Mouse (Mus musculus) midbrain, embryonic 13.5 days (tissue): ENCODE data around the gene Dapk2. TPM values are rescaled to one million over a fixed set of nuclear protein-coding genes. Genes with fewer than 3 reads are reported as not detected.

Experiments used
- ATAC-seq: fragments of 200-750 bp; cut with Nextera tagmentation; 2 replicates; pipeline ENCODE4 v1.8.0; 2017; ENCODE audit warnings: mild to moderate bottlenecking, moderate TSS enrichment, moderate library complexity
- H3K27ac ChIP-seq: fragments of 300-500 bp; sonication (generic); 2 replicates; pipeline ENCODE4 v1.5.1; 2015; ENCODE audit warnings: inconsistent platforms, mild to moderate bottlenecking, moderate library complexity
- H3K27me3 ChIP-seq: fragments of 300-500 bp; sonication (generic); 2 replicates; pipeline ENCODE4 v1.6.1; 2015; ENCODE audit warnings: mild to moderate bottlenecking, inconsistent platforms
- H3K36me3 ChIP-seq: fragments of 300-500 bp; sonication (generic); 2 replicates; pipeline ENCODE4 v1.6.1; 2015; ENCODE audit warnings: mild to moderate bottlenecking, inconsistent platforms
- H3K4me1 ChIP-seq: fragments of 300-500 bp; sonication (generic); replicated peaks from 2 replicates; pipeline ENCODE4 v1.6.1; 2015; ENCODE audit warnings: inconsistent platforms
- H3K4me2 ChIP-seq: fragments of 300-500 bp; sonication (generic); replicated peaks from 2 replicates; pipeline ENCODE4 v1.6.1; 2015; ENCODE audit warnings: moderate library complexity, mild to moderate bottlenecking, inconsistent platforms
- H3K4me3 ChIP-seq: fragments of 300-500 bp; sonication (generic); replicated peaks from 2 replicates; pipeline ENCODE4 v1.5.1; 2015; ENCODE audit warnings: mild to moderate bottlenecking, inconsistent platforms
- H3K9ac ChIP-seq: fragments of 300-500 bp; sonication (generic); replicated peaks from 2 replicates; pipeline ENCODE4 v1.6.1; 2015; ENCODE audit warnings: mild to moderate bottlenecking, inconsistent platforms
- H3K9me3 ChIP-seq: fragments of 300-500 bp; sonication (generic); 2 replicates; pipeline ENCODE4 v1.6.1; 2016; ENCODE audit warnings: mild to moderate bottlenecking, inconsistent platforms
- WGBS: fragments of 180-500 bp; shearing (Covaris S2); methylation state at CpG from one replicate; pipeline ENCODE4 v1.1.7; 2015; 5-methylcytosine and 5-hydroxymethylcytosine counted together
- polyA plus RNA-seq: library from polyadenylated mRNA; unstranded; fragments of >200 nt; fragmentation: Nextera tagmentation; extraction: Ambion mirVana; gene quantifications from 2 replicates; pipeline ENCODE4 v1.2.1, GENCODE M21; 2015

Dapk2 gene
- polyA plus RNA-seq, 1 experiment from 2014 or later, result 1.4 TPM

DNA sequence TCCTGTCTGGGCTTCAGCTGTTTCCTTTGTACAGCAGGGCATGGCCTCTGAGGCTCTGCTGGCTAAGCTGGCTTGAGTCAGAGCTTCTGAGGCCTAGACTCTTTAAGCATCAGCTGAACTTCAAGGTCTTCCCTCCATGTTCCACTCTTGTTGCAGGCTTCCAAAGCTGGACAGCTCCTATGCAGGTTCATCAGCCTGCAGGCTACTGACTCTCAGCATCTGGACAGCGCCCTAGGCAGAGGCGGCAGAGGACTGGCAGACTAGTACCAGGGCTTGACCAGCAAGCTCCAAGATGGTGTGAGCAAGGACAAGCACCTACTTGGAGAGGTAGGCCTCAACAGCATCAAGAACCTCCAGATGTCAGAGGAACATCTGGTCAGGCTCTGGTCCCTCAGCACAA, 149.3 kb downstream of the Dapk2 start:
- no peak overlapping the region for H3K27ac ChIP-seq
- H3K9ac ChIP-seq, result no peak overlapping the region
- WGBS, result 47% methylated on average over 2 of the region's 2 CpGs
- H3K27me3 ChIP-seq, result no peaks in the 10 kb centered on the region
- H3K9me3 ChIP-seq, result no peaks in the 10 kb centered on the region
- no peak for ATAC-seq
- H3K4me2 ChIP-seq, result no peak overlapping the region
- H3K4me1 ChIP-seq, result peaks cover 14% of the 10 kb centered on the region
- H3K36me3 ChIP-seq, result no peaks in the 10 kb centered on the region
- H3K4me3 ChIP-seq, result no peak overlapping the region

DNA sequence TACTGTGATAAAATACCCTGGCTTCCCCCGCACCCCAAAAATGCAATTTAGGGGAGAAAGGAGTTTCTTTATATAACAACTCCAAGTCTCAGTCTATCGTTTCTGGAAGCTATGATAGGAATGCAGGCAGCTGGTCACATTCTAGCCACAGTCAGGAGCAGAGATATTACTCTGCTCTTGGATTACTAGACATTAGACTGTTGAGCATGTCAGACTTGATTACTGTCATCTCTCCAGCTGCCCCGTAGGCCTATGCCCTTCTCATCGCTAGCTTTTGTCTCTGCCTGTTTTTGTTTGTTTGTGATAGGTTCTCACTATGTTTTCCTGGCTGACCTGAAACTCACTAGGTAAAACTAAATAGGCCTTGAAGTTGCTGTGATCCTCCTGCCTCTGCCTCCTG, 150.7 kb downstream of the Dapk2 start:
- Histone ChIP-seq H3K9ac (no peak overlapping the region), H3K9me3 (no peaks in the 10 kb centered on the region), H3K27ac (no peak overlapping the region), H3K36me3 (no peaks in the 10 kb centered on the region), H3K4me1 (peaks cover 14% of the 10 kb centered on the region), H3K4me3 (no peak overlapping the region), H3K27me3 (no peaks in the 10 kb centered on the region), H3K4me2 (no peak overlapping the region)
- 76% methylated on average over 4 of the region's 4 CpGs for WGBS
- no peak for ATAC-seq

DNA sequence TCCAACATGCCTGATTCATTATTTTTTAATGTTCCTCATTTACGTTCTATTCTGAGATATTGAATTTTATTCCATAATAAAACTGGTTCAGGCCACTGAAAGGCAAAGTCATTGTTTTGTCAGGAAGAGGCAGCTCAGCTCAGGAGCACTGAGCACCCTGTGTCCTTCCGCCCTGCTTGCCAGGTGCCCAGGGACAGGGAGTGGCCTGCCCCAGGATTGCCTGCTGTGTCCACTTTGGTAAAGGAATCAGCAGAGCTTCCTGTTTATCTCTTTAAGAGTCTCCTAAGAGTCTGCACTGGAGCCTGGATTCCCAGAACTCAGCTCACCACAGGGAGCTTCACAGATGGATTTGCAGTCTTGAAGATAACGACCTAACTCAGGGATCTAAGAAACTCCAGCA, 153.4 kb downstream of the Dapk2 start:
- H3K27me3 ChIP-seq, result no peaks in the 10 kb centered on the region
- H3K9me3 ChIP-seq, result no peaks in the 10 kb centered on the region
- H3K36me3 ChIP-seq, result no peaks in the 10 kb centered on the region
- no peak for ATAC-seq
- no peaks in the 10 kb centered on the region for H3K4me1 ChIP-seq
- no peak overlapping the region for H3K27ac ChIP-seq
- H3K4me2 ChIP-seq, result no peak overlapping the region
- H3K4me3 ChIP-seq, result no peak overlapping the region
- WGBS, result 55% methylated on average over 3 of the region's 3 CpGs
- no peak overlapping the region for H3K9ac ChIP-seq

DNA sequence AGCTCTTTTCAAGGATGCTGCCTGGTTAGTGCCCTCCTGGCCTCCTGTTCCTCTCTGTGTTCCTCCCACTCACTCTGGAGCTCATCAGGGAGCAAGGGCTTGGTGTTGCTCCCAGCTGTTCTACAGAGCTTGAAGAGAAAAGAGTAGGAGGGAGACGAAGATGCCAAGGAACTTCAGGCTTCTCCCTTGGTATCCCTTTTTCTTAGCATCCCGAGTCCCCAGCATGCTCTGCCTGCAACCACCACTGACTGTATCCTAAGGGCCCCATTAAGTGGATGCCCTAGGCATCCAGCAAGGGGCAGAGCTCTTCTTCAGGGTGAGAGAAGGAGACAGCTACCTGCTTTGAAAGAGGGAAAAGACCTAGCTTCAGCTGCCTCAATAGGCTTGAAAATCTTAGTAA, 158.6 kb downstream of the Dapk2 start:
- Histone ChIP-seq H3K27ac (no peak overlapping the region), H3K9me3 (no peaks in the 10 kb centered on the region), H3K36me3 (no peaks in the 10 kb centered on the region), H3K9ac (no peak overlapping the region), H3K4me1 (no peaks in the 10 kb centered on the region), H3K4me2 (no peak overlapping the region), H3K27me3 (no peaks in the 10 kb centered on the region), H3K4me3 (no peak overlapping the region)
- no peak for ATAC-seq
- WGBS, result 81% methylated on average over 2 of the region's 2 CpGs

Other genes with a start within 250 kb of the Dapk2 start
- gene Trip4, start 249.4 kb upstream of the Dapk2 start, polyA plus RNA-seq, result 31.3 and 32.2 TPM in 2 replicates
- 24.5 and 25.4 TPM in 2 replicates for gene Csnk1g1, start 249.3 kb upstream of the Dapk2 start, polyA plus RNA-seq
- gene Ppib, start 98.0 kb upstream of the Dapk2 start, polyA plus RNA-seq, result 338 and 358 TPM in 2 replicates
- 4.0 and 4.9 TPM in 2 replicates for gene Snx22, start 88.5 kb upstream of the Dapk2 start, polyA plus RNA-seq
- gene Snx1, start 31.6 kb upstream of the Dapk2 start, polyA plus RNA-seq, result 101 and 104 TPM in 2 replicates
- gene Ciao2a, start 31.6 kb upstream of the Dapk2 start, polyA plus RNA-seq, result 102 and 104 TPM in 2 replicates
- 49.6 and 52.8 TPM in 2 replicates for gene Herc1, start 192.2 kb downstream of the Dapk2 start, polyA plus RNA-seq